Mouse (Mus musculus) cortical plate, adult 2 months (tissue): ENCODE data around the gene Fdxacb1.

Source experiments
- CTCF ChIP-seq: fragments of 200-500 bp; IDR thresholded peaks from 2 replicates; pipeline ENCODE4 v1.5.1; 2011; ENCODE audit warnings: mild to moderate bottlenecking, control low read depth, low read length; ENCODE audit not compliant: insufficient read depth; ENCODE audit errors: extremely low read depth
- POLR2A ChIP-seq: fragments of 200-500 bp; IDR thresholded peaks from 2 replicates; pipeline ENCODE4 v1.6.1; 2011; ENCODE audit warnings: mild to moderate bottlenecking, low read length, control low read depth; ENCODE audit not compliant: insufficient read depth; ENCODE audit errors: extremely low read depth

GRCm38 (mm10) chr9:50775662-50776126 is 7.7 kb downstream of the Fdxacb1 start:
- TF ChIP-seq CTCF, result no peak
- TF ChIP-seq POLR2A, result no peak
